12 mouse cellular contexts compared by ENCODE assay signal in genomic region chr11:68313065-68313464, GRCm38 (mm10).
DNase-seq lines count a peak whose midpoint lies in the region; ATAC-seq and TF ChIP-seq lines count a peak whose summit lies in the region.
"Had no signal": no experiment of that assay in that cellular context is flagged by ENCODE, and none has a peak within 500 bp of the region (broad histone marks: within the 10 kb centered on the region; RNA-seq: fewer than 3 reads in every experiment).

No protein-coding gene starts in this region.

- H3K27me3 ChIP-seq in kidney, embryonic 16.5 days (ENCODE audit: insufficient read depth, low read length): no peaks in the 10 kb centered on the region
- H3K27me3 ChIP-seq in embryonic facial prominence, embryonic 10.5 days (replicated peaks; ENCODE audit: low read depth, poor library complexity, severe bottlenecking): no peaks in the 10 kb centered on the region
- H3K27me3 ChIP-seq in neural tube, embryonic 13.5 days: no peaks in the 10 kb centered on the region
- H3K27me3 ChIP-seq: limb, embryonic 15.5 days; neural tube, embryonic 12.5 days had no signal

- H3K4me2 ChIP-seq in kidney, embryonic 16.5 days (replicated peaks; ENCODE audit: low read depth, low read length): no peak overlapping the region
- no peak overlapping the region for H3K4me2 ChIP-seq in neural tube, embryonic 13.5 days
- H3K4me2 ChIP-seq: limb, embryonic 15.5 days; lung, embryonic 14.5 days; neural tube, embryonic 12.5 days had no signal

- WGBS in kidney, embryonic 16.5 days: 24% methylated on average over 7 of the region's 7 CpGs
- 36% methylated on average over 7 of the region's 7 CpGs for WGBS in embryonic facial prominence, embryonic 10.5 days
- WGBS in neural tube, embryonic 13.5 days: 14% methylated on average over 7 of the region's 7 CpGs

- H3K36me3 ChIP-seq in kidney, embryonic 16.5 days (ENCODE audit: insufficient read depth, low read length): no peaks in the 10 kb centered on the region
- peaks cover 5% of the 10 kb centered on the region for H3K36me3 ChIP-seq in embryonic facial prominence, embryonic 10.5 days (replicated peaks)
- 0 out of 2 replicates have a peak, but pooled peaks cover 4% of the 10 kb centered on the region for H3K36me3 ChIP-seq in neural tube, embryonic 13.5 days
- H3K36me3 ChIP-seq: limb, embryonic 15.5 days had no signal

- no peak for TF ChIP-seq POLR2A in brain, embryonic 14.5 days (IDR thresholded peaks at IDR 0.05; ENCODE audit: borderline replicate concordance, extremely low read depth, insufficient read depth, insufficient read length, poor library complexity, severe bottlenecking)

- H3K27ac ChIP-seq in kidney, embryonic 16.5 days (ENCODE audit: low read length): no peak overlapping the region
- peak overlapping the region; percentile 51; the same call in 1 of the 2 replicates for H3K27ac ChIP-seq in embryonic facial prominence, embryonic 10.5 days (replicated peaks)
- no peak overlapping the region for H3K27ac ChIP-seq in neural tube, embryonic 13.5 days (replicated peaks)
- H3K27ac ChIP-seq: limb, embryonic 15.5 days; neural tube, embryonic 12.5 days had no signal

- no peak overlapping the region for H3K9ac ChIP-seq in kidney, embryonic 16.5 days (replicated peaks; ENCODE audit: low read length)
- H3K9ac ChIP-seq in neural tube, embryonic 13.5 days: 0 out of 2 replicates have a peak overlapping the region, but pooled peaks have one; percentile 5
- H3K9ac ChIP-seq: limb, embryonic 15.5 days; lung, embryonic 14.5 days had no signal

- H3K9me3 ChIP-seq in kidney, embryonic 16.5 days (ENCODE audit: low read length): peaks cover 9% of the 10 kb centered on the region; the same call in 1 of the 2 replicates
- H3K9me3 ChIP-seq in embryonic facial prominence, embryonic 10.5 days: peaks cover 4% of the 10 kb centered on the region
- H3K9me3 ChIP-seq in neural tube, embryonic 13.5 days: no peaks in the 10 kb centered on the region; the same call in 1 of the 2 replicates
- H3K9me3 ChIP-seq: limb, embryonic 15.5 days had no signal

- 0 out of 2 replicates have a peak, but pooled peaks have one; percentile 54 for ATAC-seq in kidney, embryonic 16.5 days (ENCODE audit: low FRiP score, low TSS enrichment)
- 0 out of 2 replicates have a peak, but pooled peaks have one; percentile 56 for ATAC-seq in neural tube, embryonic 13.5 days (ENCODE audit: low read depth)

- no peak for DNase-seq in kidney, adult 8-10 months
- DNase-seq in brain, embryonic 14.5 days (ENCODE audit: low read depth): peak; percentile 30
- DNase-seq in embryonic facial prominence, embryonic 10.5 days (ENCODE audit: low spot score): peak; percentile 37
- no peak for DNase-seq in cerebellum, adult 18-20 months
- DNase-seq in thymus, postnatal 14 days: no peak
- DNase-seq: cerebellum, adult 11-12 months; lung, embryonic 14.5 days; right cerebral cortex, adult 18-20 months had no signal

- no peak overlapping the region for H3K4me3 ChIP-seq in kidney, embryonic 16.5 days (ENCODE audit: low read length)
- no peak overlapping the region for H3K4me3 ChIP-seq in embryonic facial prominence, embryonic 10.5 days
- H3K4me3 ChIP-seq in neural tube, embryonic 13.5 days: no peak overlapping the region
- H3K4me3 ChIP-seq: limb, embryonic 15.5 days; neural tube, embryonic 12.5 days had no signal

- TF ChIP-seq CTCF in brain, embryonic 14.5 days (IDR thresholded peaks at IDR 0.05; ENCODE audit: borderline replicate concordance, extremely low read depth, insufficient read depth, insufficient read length): no peak

- peaks cover 16% of the 10 kb centered on the region for H3K4me1 ChIP-seq in kidney, embryonic 16.5 days (ENCODE audit: insufficient read depth, low read length)
- H3K4me1 ChIP-seq in embryonic facial prominence, embryonic 10.5 days: peaks cover 47% of the 10 kb centered on the region
- peaks cover 28% of the 10 kb centered on the region for H3K4me1 ChIP-seq in neural tube, embryonic 13.5 days (replicated peaks)

Comparison
In these comparisons a context has a peak if more than half of its experiments do, and no peak if none do; other contexts are left out.
1. DNase-seq: peak in brain, embryonic 14.5 days (single experiment) and embryonic facial prominence, embryonic 10.5 days (single experiment); none in kidney, adult 8-10 months (0 of 2), cerebellum, adult 18-20 months (0 of 2) and thymus, postnatal 14 days (single experiment).